Mouse (Mus musculus) liver, adult 2 months (tissue): ENCODE measurements around the gene Ankrd28. TPM values are rescaled to one million over a fixed set of nuclear protein-coding genes. Genes with fewer than 3 reads are reported as not detected.

Experiments
- DNase-seq: peaks from one replicate; pipeline ENCODE4 v3.0.0-alpha.2; 2011; ENCODE audit warnings: low read depth, low spot score; ENCODE audit errors: extremely low read depth
- H3K27ac ChIP-seq: fragments of 200-500 bp; replicated peaks from 2 replicates; pipeline ENCODE4 v1.5.1; 2012; ENCODE audit warnings: low read depth, mild to moderate bottlenecking, control low read depth, inconsistent platforms, low read length; ENCODE audit not compliant: insufficient read depth
- H3K27me3 ChIP-seq: fragments of 200-500 bp; 2 replicates; pipeline ENCODE4 v1.6.1; 2012; ENCODE audit warnings: mild to moderate bottlenecking, moderate library complexity, low read length, inconsistent platforms; ENCODE audit not compliant: control insufficient read depth, insufficient read depth
- H3K36me3 ChIP-seq: fragments of 200-500 bp; 2 replicates; pipeline ENCODE4 v1.6.1; 2012; ENCODE audit warnings: low read length, inconsistent platforms; ENCODE audit not compliant: control insufficient read depth, insufficient read depth
- H3K4me1 ChIP-seq: fragments of 200-500 bp; 2 replicates; pipeline ENCODE4 v1.6.1; 2011; ENCODE audit warnings: low read length; ENCODE audit not compliant: control insufficient read depth, insufficient read depth
- H3K4me3 ChIP-seq: fragments of 200-500 bp; 2 replicates; pipeline ENCODE4 v1.5.1; 2011; ENCODE audit warnings: low read depth, mild to moderate bottlenecking, control low read depth, low read length, moderate library complexity; ENCODE audit not compliant: insufficient read depth
- H3K79me2 ChIP-seq: fragments of 200-500 bp; 2 replicates; pipeline ENCODE4 v1.6.1; 2012; ENCODE audit warnings: inconsistent platforms, mild to moderate bottlenecking, low read length, moderate library complexity; ENCODE audit not compliant: control insufficient read depth, insufficient read depth
- H3K9ac ChIP-seq: fragments of 200-500 bp; 2 replicates; pipeline ENCODE4 v1.6.1; 2012; ENCODE audit warnings: low read depth, mild to moderate bottlenecking, control low read depth, inconsistent platforms, low read length
- CTCF ChIP-seq: fragments of 200-500 bp; IDR thresholded peaks from 2 replicates; pipeline ENCODE4 v1.5.1; 2011; ENCODE audit warnings: low read depth, low read length, control low read depth
- POLR2A ChIP-seq: fragments of 200-500 bp; IDR thresholded peaks from 2 replicates; pipeline ENCODE4 v1.6.1; 2011; ENCODE audit warnings: low read length, control low read depth; ENCODE audit not compliant: insufficient read depth; ENCODE audit errors: extremely low read depth
- WGBS: fragments of 180-500 bp; shearing (Covaris S2); methylation state at CpG from one replicate; pipeline ENCODE4 v1.1.7; 2018; 5-methylcytosine and 5-hydroxymethylcytosine counted together
- polyA plus RNA-seq: library from polyadenylated mRNA; depleted of rRNA; stranded (reverse); fragments of >200 nt; gene quantifications from 2 replicates; pipeline ENCODE4 v1.2.3, GENCODE M21; 2012
- total RNA-seq: library from RNA; depleted of rRNA; stranded (reverse); fragments of >200 nt; gene quantifications from 2 replicates; pipeline ENCODE4 v1.2.3, GENCODE M21; 2014

Gene Ankrd28
- total and polyA plus RNA-seq, 2 experiments, result 3.4 to 27.7 TPM

DNA sequence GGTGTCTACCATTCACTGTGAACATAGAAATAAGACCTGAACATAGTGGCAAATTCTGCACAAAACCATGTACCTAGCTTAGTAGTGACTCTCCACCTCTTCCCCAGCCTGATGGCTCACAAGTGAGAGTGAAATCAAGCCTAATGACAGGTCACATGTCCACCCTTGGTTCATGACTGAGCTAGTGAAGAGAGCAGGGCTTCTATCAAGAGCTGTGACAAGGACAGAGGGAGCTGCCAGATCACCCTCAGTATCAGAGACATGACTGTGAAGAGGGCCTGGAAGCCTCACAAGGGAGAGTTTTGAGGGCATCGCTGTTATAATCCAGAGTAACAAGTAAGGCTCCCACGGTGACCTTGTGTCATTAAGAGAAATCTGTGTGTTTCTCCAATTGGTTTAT is 28.2 kb upstream of the Ankrd28 start:
- Histone ChIP-seq H3K27ac (no peak overlapping the region), H3K4me3 (no peak overlapping the region), H3K4me1 (no peaks in the 10 kb centered on the region), H3K36me3 (no peaks in the 10 kb centered on the region), H3K9ac (no peak overlapping the region), H3K79me2 (no peaks in the 10 kb centered on the region), H3K27me3 (no peaks in the 10 kb centered on the region)
- 89% methylated on average over 2 of the region's 2 CpGs for WGBS
- TF ChIP-seq POLR2A (no peak), CTCF (no peak)
- DNase-seq, result no peak

- DNase-seq, result no peak
- Histone ChIP-seq H3K4me1 (no peaks in the 10 kb centered on the region), H3K4me3 (no peak overlapping the region), H3K79me2 (no peaks in the 10 kb centered on the region), H3K36me3 (no peaks in the 10 kb centered on the region), H3K27me3 (no peaks in the 10 kb centered on the region), H3K9ac (no peak overlapping the region), H3K27ac (no peak overlapping the region)
- TF ChIP-seq CTCF, result no peak
- TF ChIP-seq POLR2A, result no peak
- 81% methylated on average over 11 of the region's 11 CpGs for WGBS
Measured at GRCm38 (mm10) chr14:31857096-31857975, 26.9 kb upstream of the Ankrd28 start.

DNA sequence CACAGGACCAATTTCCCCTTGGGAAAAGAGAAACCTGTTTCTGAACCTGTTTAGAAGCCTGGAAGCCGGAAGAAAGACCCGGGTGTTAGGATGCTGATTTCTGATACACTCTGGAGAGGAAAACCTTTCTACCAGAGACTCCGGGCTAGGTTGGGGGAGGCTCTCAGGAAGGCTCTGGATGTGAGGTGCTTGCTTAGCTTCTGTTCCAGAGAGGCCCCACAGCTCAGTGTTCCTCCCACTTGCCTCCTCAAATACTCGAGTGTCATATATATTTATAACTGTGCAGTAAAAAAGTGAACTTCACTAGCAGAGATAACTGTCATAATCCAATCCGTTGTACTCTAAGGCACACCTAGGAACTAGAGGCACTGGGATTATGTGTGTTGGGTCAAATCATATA is 25.6 kb upstream of the Ankrd28 start:
- Histone ChIP-seq H3K79me2 (no peaks in the 10 kb centered on the region), H3K9ac (no peak overlapping the region), H3K27me3 (no peaks in the 10 kb centered on the region), H3K36me3 (no peaks in the 10 kb centered on the region), H3K27ac (no peak overlapping the region), H3K4me1 (no peaks in the 10 kb centered on the region), H3K4me3 (no peak overlapping the region)
- DNase-seq, result no peak
- no peak for TF ChIP-seq CTCF
- 85% methylated on average over 5 of the region's 5 CpGs for WGBS

- no peak overlapping the region for H3K9ac ChIP-seq
- H3K27ac ChIP-seq, result no peak overlapping the region
- H3K27me3 ChIP-seq, result no peaks in the 10 kb centered on the region
- H3K79me2 ChIP-seq, result no peaks in the 10 kb centered on the region
- H3K4me1 ChIP-seq, result no peaks in the 10 kb centered on the region
- DNase-seq, result no peak
- WGBS, result 81% methylated on average over 4 of the region's 4 CpGs
- H3K4me3 ChIP-seq, result no peak overlapping the region
- no peaks in the 10 kb centered on the region for H3K36me3 ChIP-seq
- TF ChIP-seq POLR2A (no peak), CTCF (no peak)
Measured at GRCm38 (mm10) chr14:31854667-31855066, 24.2 kb upstream of the Ankrd28 start.

- H3K27me3 ChIP-seq, result no peaks in the 10 kb centered on the region
- no peak for DNase-seq
- H3K79me2 ChIP-seq, result no peaks in the 10 kb centered on the region
- no peaks in the 10 kb centered on the region for H3K36me3 ChIP-seq
- H3K9ac ChIP-seq, result no peak overlapping the region
- 90% methylated on average over 4 of the region's 4 CpGs for WGBS
- H3K4me3 ChIP-seq, result no peak overlapping the region
- no peaks in the 10 kb centered on the region for H3K4me1 ChIP-seq
- TF ChIP-seq CTCF (no peak), POLR2A (no peak)
- H3K27ac ChIP-seq, result no peak overlapping the region
Measured at GRCm38 (mm10) chr14:31843571-31843970, 13.1 kb upstream of the Ankrd28 start.

- Histone ChIP-seq H3K27ac (no peak overlapping the region), H3K36me3 (no peaks in the 10 kb centered on the region), H3K27me3 (no peaks in the 10 kb centered on the region), H3K4me1 (peaks cover 3% of the 10 kb centered on the region; the same call in 1 of the 2 replicates), H3K79me2 (peaks cover under 1% of the 10 kb centered on the region; the same call in 1 of the 2 replicates), H3K9ac (no peak overlapping the region), H3K4me3 (no peak overlapping the region)
- no peak for TF ChIP-seq POLR2A
- TF ChIP-seq CTCF, result no peak
- DNase-seq, result peak; percentile 87
- 19% methylated on average over 4 of the region's 4 CpGs for WGBS
Measured at GRCm38 (mm10) chr14:31832022-31832421, 1.6 kb upstream of the Ankrd28 start.
